Mouse (Mus musculus): ENCODE measurements around the gene Emc9. TPM values are rescaled to one million over a fixed set of nuclear protein-coding genes. Genes with fewer than 3 reads are reported as not detected.

Emc9 gene
- polyA plus RNA-seq, 1 experiment = 3.5 TPM

- H3K4me3 ChIP-seq (replicated peaks) = no peak overlapping the region
- no peaks in the 10 kb centered on the region for H3K27me3 ChIP-seq (ENCODE audit: control insufficient read depth)
- H3K9me3 ChIP-seq (ENCODE audit: control insufficient read depth, low read length) = no peaks in the 10 kb centered on the region
- TF ChIP-seq TAL1 (IDR thresholded peaks at IDR 0.05; ENCODE audit: low read length) (no peak), GATA1 (IDR thresholded peaks at IDR 0.05; ENCODE audit: low read length) (no peak)
- peaks cover 72% of the 10 kb centered on the region for H3K4me1 ChIP-seq (ENCODE audit: control insufficient read depth)
- H3K36me3 ChIP-seq (ENCODE audit: control insufficient read depth) = peaks cover 28% of the 10 kb centered on the region
These were observed 4.4 kb downstream of the Emc9 start for GRCm38 (mm10) chr14:55580731-55581130.

- TF ChIP-seq TAL1 (IDR thresholded peaks at IDR 0.05; ENCODE audit: low read length) (no peak), GATA1 (IDR thresholded peaks at IDR 0.05; ENCODE audit: low read length) (no peak)
- H3K9me3 ChIP-seq (ENCODE audit: control insufficient read depth, low read length) = no peaks in the 10 kb centered on the region
- H3K4me1 ChIP-seq (ENCODE audit: control insufficient read depth) = peaks cover 64% of the 10 kb centered on the region
- H3K27me3 ChIP-seq (ENCODE audit: control insufficient read depth) = no peaks in the 10 kb centered on the region
- H3K36me3 ChIP-seq (ENCODE audit: control insufficient read depth) = peaks cover 28% of the 10 kb centered on the region
- H3K4me3 ChIP-seq (replicated peaks) = no peak overlapping the region
These were observed 5.3 kb downstream of the Emc9 start for GRCm38 (mm10) chr14:55579511-55580496.

- Histone ChIP-seq H3K4me1 (ENCODE audit: control insufficient read depth) (peaks cover 54% of the 10 kb centered on the region), H3K36me3 (ENCODE audit: control insufficient read depth) (peaks cover 28% of the 10 kb centered on the region), H3K4me3 (replicated peaks) (peak overlapping the region; percentile 67), H3K27me3 (ENCODE audit: control insufficient read depth) (no peaks in the 10 kb centered on the region), H3K9me3 (ENCODE audit: control insufficient read depth, low read length) (no peaks in the 10 kb centered on the region)
- TF ChIP-seq GATA1 (IDR thresholded peaks at IDR 0.05; ENCODE audit: low read length) = no peak
These were observed 6.3 kb downstream of the Emc9 start for GRCm38 (mm10) chr14:55578668-55579269.

- no peaks in the 10 kb centered on the region for H3K27me3 ChIP-seq (ENCODE audit: control insufficient read depth)
- no peak for TF ChIP-seq GATA1 (IDR thresholded peaks at IDR 0.05; ENCODE audit: low read length)
- no peak for TF ChIP-seq TAL1 (IDR thresholded peaks at IDR 0.05; ENCODE audit: low read length)
- H3K9me3 ChIP-seq (ENCODE audit: control insufficient read depth, low read length) = no peaks in the 10 kb centered on the region
- H3K36me3 ChIP-seq (ENCODE audit: control insufficient read depth) = peaks cover 25% of the 10 kb centered on the region
- H3K4me3 ChIP-seq (replicated peaks) = peak within 1 kb of the TSS; percentile 67
- peaks cover 48% of the 10 kb centered on the region for H3K4me1 ChIP-seq (ENCODE audit: control insufficient read depth)
These were observed 7.0 kb downstream of the Emc9 start, which contains the start of gene Psme1 for GRCm38 (mm10) chr14:55577871-55578667. Gene Psme1 (plus strand): TSS chr14:55578123.

- Histone ChIP-seq H3K4me3 (replicated peaks) (no peak overlapping the region), H3K36me3 (ENCODE audit: control insufficient read depth) (peaks cover 17% of the 10 kb centered on the region), H3K27me3 (ENCODE audit: control insufficient read depth) (no peaks in the 10 kb centered on the region), H3K4me1 (ENCODE audit: control insufficient read depth) (peaks cover 48% of the 10 kb centered on the region), H3K9me3 (ENCODE audit: control insufficient read depth, low read length) (no peaks in the 10 kb centered on the region)
- TF ChIP-seq GATA1 (IDR thresholded peaks at IDR 0.05; ENCODE audit: low read length) (no peak), TAL1 (IDR thresholded peaks at IDR 0.05; ENCODE audit: low read length) (no peak)
These were observed 8.7 kb downstream of the Emc9 start for GRCm38 (mm10) chr14:55576376-55576775.

GRCm38 (mm10) chr14:55575711-55576110, 9.4 kb downstream of the Emc9 start:
- TF ChIP-seq TAL1 (IDR thresholded peaks at IDR 0.05; ENCODE audit: low read length) = no peak
- no peak for TF ChIP-seq GATA1 (IDR thresholded peaks at IDR 0.05; ENCODE audit: low read length)
- H3K27me3 ChIP-seq (ENCODE audit: control insufficient read depth) = no peaks in the 10 kb centered on the region
- peaks cover 11% of the 10 kb centered on the region for H3K36me3 ChIP-seq (ENCODE audit: control insufficient read depth)
- H3K4me1 ChIP-seq (ENCODE audit: control insufficient read depth) = peaks cover 48% of the 10 kb centered on the region
- H3K9me3 ChIP-seq (ENCODE audit: control insufficient read depth, low read length) = no peaks in the 10 kb centered on the region
- no peak overlapping the region for H3K4me3 ChIP-seq (replicated peaks)

GRCm38 (mm10) chr14:55575302-55575701, 9.8 kb downstream of the Emc9 start, which contains the start of gene Fitm1:
Gene Fitm1 (plus strand): TSS chr14:55575617.
- no peak for TF ChIP-seq TAL1 (IDR thresholded peaks at IDR 0.05; ENCODE audit: low read length)
- TF ChIP-seq GATA1 (IDR thresholded peaks at IDR 0.05; ENCODE audit: low read length) = no peak
- Histone ChIP-seq H3K9me3 (ENCODE audit: control insufficient read depth, low read length) (no peaks in the 10 kb centered on the region), H3K27me3 (ENCODE audit: control insufficient read depth) (no peaks in the 10 kb centered on the region), H3K4me3 (replicated peaks) (no peak within 1 kb of the TSS), H3K36me3 (ENCODE audit: control insufficient read depth) (peaks cover 10% of the 10 kb centered on the region), H3K4me1 (ENCODE audit: control insufficient read depth) (peaks cover 46% of the 10 kb centered on the region)

GRCm38 (mm10) chr14:55571760-55572159, 13.3 kb downstream of the Emc9 start:
- H3K27me3 ChIP-seq (ENCODE audit: control insufficient read depth) = no peaks in the 10 kb centered on the region
- H3K4me3 ChIP-seq (replicated peaks) = no peak overlapping the region
- H3K4me1 ChIP-seq (ENCODE audit: control insufficient read depth) = peaks cover 20% of the 10 kb centered on the region
- TF ChIP-seq GATA1 (IDR thresholded peaks at IDR 0.05; ENCODE audit: low read length) = no peak
- TF ChIP-seq TAL1 (IDR thresholded peaks at IDR 0.05; ENCODE audit: low read length) = no peak
- peaks cover 38% of the 10 kb centered on the region for H3K36me3 ChIP-seq (ENCODE audit: control insufficient read depth)
- no peaks in the 10 kb centered on the region for H3K9me3 ChIP-seq (ENCODE audit: control insufficient read depth, low read length)

Measured in erythroblast, embryonic 14.5 days (primary cell).